Mouse (Mus musculus) T-cell, adult 2 months (primary cell): ENCODE results near the gene Opcml.

Source experiments
- DNase-seq: peaks from one replicate; pipeline ENCODE4 v3.0.0; 2022; ENCODE audit warnings: low spot score

Gene Opcml

GRCm38 (mm10) chr9:28003131-28003530 lies 212.6 kb downstream of the Opcml start:
- no peak for DNase-seq

- no peak for DNase-seq
Measured at GRCm38 (mm10) chr9:28011483-28011882, 220.9 kb downstream of the Opcml start.

- DNase-seq, result no peak
Measured at GRCm38 (mm10) chr9:28012664-28013063, 222.1 kb downstream of the Opcml start.

- no peak for DNase-seq
Measured at GRCm38 (mm10) chr9:28013192-28013591, 222.6 kb downstream of the Opcml start.

- no peak for DNase-seq
Measured at GRCm38 (mm10) chr9:28028156-28028555, 237.6 kb downstream of the Opcml start.

GRCm38 (mm10) chr9:28028788-28029393 lies 238.3 kb downstream of the Opcml start:
- no peak for DNase-seq

GRCm38 (mm10) chr9:28049157-28049556 lies 258.6 kb downstream of the Opcml start:
- DNase-seq, result no peak

GRCm38 (mm10) chr9:28057171-28057845 lies 266.7 kb downstream of the Opcml start:
- DNase-seq, result no peak

- no peak for DNase-seq
Measured at GRCm38 (mm10) chr9:28065126-28065525, 274.6 kb downstream of the Opcml start.

- no peak for DNase-seq
Measured at GRCm38 (mm10) chr9:28080694-28081093, 290.1 kb downstream of the Opcml start.

- DNase-seq, result no peak
Measured at GRCm38 (mm10) chr9:28083754-28084153, 293.2 kb downstream of the Opcml start.

- DNase-seq, result no peak
Measured at GRCm38 (mm10) chr9:28084273-28084726, 293.7 kb downstream of the Opcml start.

GRCm38 (mm10) chr9:28091395-28091794 lies 300.8 kb downstream of the Opcml start:
- DNase-seq, result no peak

GRCm38 (mm10) chr9:28094722-28095121 lies 304.1 kb downstream of the Opcml start:
- no peak for DNase-seq

GRCm38 (mm10) chr9:28096204-28096603 lies 305.6 kb downstream of the Opcml start:
- DNase-seq, result no peak

- DNase-seq, result no peak
Measured at GRCm38 (mm10) chr9:28101981-28102380, 311.4 kb downstream of the Opcml start.

- DNase-seq, result no peak
Measured at GRCm38 (mm10) chr9:28121858-28122257, 331.3 kb downstream of the Opcml start.

- DNase-seq, result no peak
Measured at GRCm38 (mm10) chr9:28128735-28129134, 338.2 kb downstream of the Opcml start.

GRCm38 (mm10) chr9:28131521-28131920 lies 340.9 kb downstream of the Opcml start:
- no peak for DNase-seq

- no peak for DNase-seq
Measured at GRCm38 (mm10) chr9:28136614-28137013, 346.0 kb downstream of the Opcml start.

GRCm38 (mm10) chr9:28139957-28140597 lies 349.5 kb downstream of the Opcml start:
- DNase-seq, result no peak

GRCm38 (mm10) chr9:28149507-28149906 lies 358.9 kb downstream of the Opcml start:
- no peak for DNase-seq

GRCm38 (mm10) chr9:28153748-28154147 lies 363.2 kb downstream of the Opcml start:
- no peak for DNase-seq
